Mouse (Mus musculus): Measurements from ENCODE around the gene Plcb1.

Plcb1 gene

GRCm38 (mm10) chr2:135067419-135067818, 281.6 kb downstream of the Plcb1 start:
- no peak for DNase-seq (ENCODE audit: low spot score in 2 of 2)

- no peak for DNase-seq (ENCODE audit: low spot score in 2 of 2)
Observed at GRCm38 (mm10) chr2:135071349-135071748, 285.5 kb downstream of the Plcb1 start.

GRCm38 (mm10) chr2:135072503-135072902, 286.6 kb downstream of the Plcb1 start:
- DNase-seq (ENCODE audit: low spot score in 2 of 2): no peak

- DNase-seq (ENCODE audit: low spot score in 2 of 2): no peak
Observed at GRCm38 (mm10) chr2:135073014-135073413, 287.1 kb downstream of the Plcb1 start.

GRCm38 (mm10) chr2:135075375-135075774, 289.5 kb downstream of the Plcb1 start:
- no peak for DNase-seq (ENCODE audit: low spot score in 2 of 2)

- DNase-seq (ENCODE audit: low spot score in 2 of 2): no peak
Observed at GRCm38 (mm10) chr2:135092588-135093162, 306.8 kb downstream of the Plcb1 start.

- no peak for DNase-seq (ENCODE audit: low spot score in 2 of 2)
Observed at GRCm38 (mm10) chr2:135101292-135101691, 315.4 kb downstream of the Plcb1 start.

- no peak for DNase-seq (ENCODE audit: low spot score in 2 of 2)
Observed at GRCm38 (mm10) chr2:135101943-135102342, 316.1 kb downstream of the Plcb1 start.

GRCm38 (mm10) chr2:135106649-135107048, 320.8 kb downstream of the Plcb1 start:
- DNase-seq (ENCODE audit: low spot score in 2 of 2): no peak

GRCm38 (mm10) chr2:135108607-135109006, 322.7 kb downstream of the Plcb1 start:
- no peak for DNase-seq (ENCODE audit: low spot score in 2 of 2)

- DNase-seq (ENCODE audit: low spot score in 2 of 2): no peak
Observed at GRCm38 (mm10) chr2:135114501-135115128, 328.7 kb downstream of the Plcb1 start.

- DNase-seq (ENCODE audit: low spot score in 2 of 2): no peak
Observed at GRCm38 (mm10) chr2:135123057-135123456, 337.2 kb downstream of the Plcb1 start.

GRCm38 (mm10) chr2:135123695-135124343, 338.0 kb downstream of the Plcb1 start:
- DNase-seq (ENCODE audit: low spot score in 2 of 2): no peak

- DNase-seq (ENCODE audit: low spot score in 2 of 2): no peak
Observed at GRCm38 (mm10) chr2:135140576-135140975, 354.7 kb downstream of the Plcb1 start.

GRCm38 (mm10) chr2:135152289-135152688, 366.4 kb downstream of the Plcb1 start:
- no peak for DNase-seq (ENCODE audit: low spot score in 2 of 2)

- no peak for DNase-seq (ENCODE audit: low spot score in 2 of 2)
Observed at GRCm38 (mm10) chr2:135153248-135153647, 367.4 kb downstream of the Plcb1 start.

- no peak for DNase-seq (ENCODE audit: low spot score in 2 of 2)
Observed at GRCm38 (mm10) chr2:135156055-135156454, 370.2 kb downstream of the Plcb1 start.

- peak in 1 of 2 experiments; percentile 30 for DNase-seq (ENCODE audit: low spot score in 2 of 2)
Observed at GRCm38 (mm10) chr2:135157961-135158360, 372.1 kb downstream of the Plcb1 start.

GRCm38 (mm10) chr2:135161673-135162072, 375.8 kb downstream of the Plcb1 start:
- no peak for DNase-seq (ENCODE audit: low spot score in 2 of 2)

- DNase-seq (ENCODE audit: low spot score in 2 of 2): no peak
Observed at GRCm38 (mm10) chr2:135165512-135165911, 379.6 kb downstream of the Plcb1 start.

GRCm38 (mm10) chr2:135175544-135175943, 389.7 kb downstream of the Plcb1 start:
- peak; percentile 26 to 37 for DNase-seq (ENCODE audit: low spot score in 2 of 2)

- no peak for DNase-seq (ENCODE audit: low spot score in 2 of 2)
Observed at GRCm38 (mm10) chr2:135187659-135188058, 401.8 kb downstream of the Plcb1 start.

GRCm38 (mm10) chr2:135200830-135201229, 415.0 kb downstream of the Plcb1 start:
- no peak for DNase-seq (ENCODE audit: low spot score in 2 of 2)

All from right cerebral cortex, adult 2 months (tissue).